Mouse (Mus musculus) testis, adult 2 months (tissue): Measurements from ENCODE around the gene Ralgps1.

Experiments used
- CTCF ChIP-seq: fragments of 200-500 bp; IDR thresholded peaks from 2 replicates; pipeline ENCODE4 v1.5.1; 2012; ENCODE audit warnings: low read depth, mild to moderate bottlenecking, inconsistent platforms, low read length, moderate library complexity; ENCODE audit not compliant: control insufficient read depth, insufficient read depth, insufficient replicate concordance
- POLR2A ChIP-seq: fragments of 200-500 bp; IDR thresholded peaks from 2 replicates; pipeline ENCODE4 v1.6.1; 2012; ENCODE audit warnings: low read depth, mild to moderate bottlenecking, inconsistent platforms, low read length, moderate library complexity; ENCODE audit not compliant: control insufficient read depth

- no peak for TF ChIP-seq POLR2A
- TF ChIP-seq CTCF, result no peak
Observed at GRCm38 (mm10) chr2:33179930-33180630, 191.2 kb downstream of the Ralgps1 start.
